Mouse (Mus musculus) cerebellum, adult 2 months (tissue): Measurements from ENCODE around the gene Wdr17. TPM values are rescaled to one million over a fixed set of nuclear protein-coding genes. Genes with fewer than 3 reads are reported as not detected.
"Not testable (repeated sequence)": the region's sequence is repeated elsewhere in the genome, so short reads cannot be mapped to it uniquely, and the experiment has no call there.

ENCODE experiments used
- DNase-seq, 2 experiments: peaks; one replicate each; pipeline ENCODE4 v3.0.0; 2021
- H3K27ac ChIP-seq: fragments of 200-500 bp; 2 replicates; pipeline ENCODE4 v1.5.1; 2012; ENCODE audit warnings: low read length, control low read depth, inconsistent platforms; ENCODE audit not compliant: insufficient read depth
- H3K27me3 ChIP-seq: fragments of 200-500 bp; 2 replicates; pipeline ENCODE4 v1.6.1; 2012; ENCODE audit warnings: inconsistent platforms, mild to moderate bottlenecking, low read length, moderate library complexity; ENCODE audit not compliant: control insufficient read depth, insufficient read depth
- H3K4me1 ChIP-seq: fragments of 200-500 bp; 2 replicates; pipeline ENCODE4 v1.6.1; 2011; ENCODE audit warnings: low read length; ENCODE audit not compliant: control insufficient read depth, insufficient read depth
- H3K4me3 ChIP-seq: fragments of 200-500 bp; replicated peaks from 2 replicates; pipeline ENCODE3; 2011; ENCODE audit warnings: mild to moderate bottlenecking, low read depth, low read length, control low read depth; ENCODE audit not compliant: insufficient read depth
- CTCF ChIP-seq: fragments of 200-500 bp; IDR thresholded peaks from 2 replicates; pipeline ENCODE4 v1.5.1; 2011; ENCODE audit warnings: low read depth, mild to moderate bottlenecking, control low read depth, low read length, moderate library complexity, borderline replicate concordance; ENCODE audit not compliant: insufficient read depth
- POLR2A ChIP-seq: fragments of 200-500 bp; IDR thresholded peaks from 2 replicates; pipeline ENCODE4 v1.6.1; 2011; ENCODE audit warnings: low read length, control low read depth, borderline replicate concordance; ENCODE audit not compliant: insufficient read depth
- WGBS: fragments of 180-500 bp; shearing (Covaris S2); methylation state at CpG from one replicate; pipeline ENCODE4 v1.1.7; 2018; 5-methylcytosine and 5-hydroxymethylcytosine counted together
- polyA plus RNA-seq: library from polyadenylated mRNA; depleted of rRNA; stranded (reverse); fragments of >200 nt; gene quantifications from 2 replicates; pipeline ENCODE4 v1.2.3, GENCODE M21; 2012

Wdr17 gene
- polyA plus RNA-seq, 1 experiment = 7.3 TPM

- DNase-seq = peak; percentile 92 to 95
- Histone ChIP-seq H3K27ac (no peak overlapping the region), H3K4me3 (peak overlapping the region; percentile 78), H3K4me1 (no peaks in the 10 kb centered on the region), H3K27me3 (no peaks in the 10 kb centered on the region)
- TF ChIP-seq CTCF = no peak
- 0 out of 2 replicates have a peak, but pooled peaks have one; percentile 23 for TF ChIP-seq POLR2A
- WGBS = 1% methylated on average over 23 of the region's 23 CpGs
Observed at GRCm38 (mm10) chr8:54723976-54724667, 162.9 kb downstream of the Wdr17 start.

- TF ChIP-seq CTCF = no peak
- no peak for TF ChIP-seq POLR2A
Observed at GRCm38 (mm10) chr8:54718515-54718914, 168.5 kb downstream of the Wdr17 start.

GRCm38 (mm10) chr8:54705743-54706142 lies 181.2 kb downstream of the Wdr17 start:
- Histone ChIP-seq H3K4me3 (no peak overlapping the region), H3K4me1 (no peaks in the 10 kb centered on the region), H3K27ac (no peak overlapping the region), H3K27me3 (no peaks in the 10 kb centered on the region)
- 42% methylated on average over 2 of the region's 2 CpGs for WGBS
- TF ChIP-seq POLR2A (no peak), CTCF (no peak)
- DNase-seq = no peak

More at GRCm38 (mm10) chr8:54718515-54718914, 168.5 kb downstream of the Wdr17 start:
- 79% methylated on average over 4 of the region's 4 CpGs for WGBS
- H3K4me3 ChIP-seq = no peak overlapping the region
- no peaks in the 10 kb centered on the region for H3K27me3 ChIP-seq
- no peaks in the 10 kb centered on the region for H3K4me1 ChIP-seq
- no peak overlapping the region for H3K27ac ChIP-seq
- DNase-seq = no peak

- no peak overlapping the region for H3K4me3 ChIP-seq
- no peaks in the 10 kb centered on the region for H3K27me3 ChIP-seq
- H3K27ac ChIP-seq = no peak overlapping the region
- H3K4me1 ChIP-seq = no peaks in the 10 kb centered on the region
- DNase-seq = no peak
- no peak for TF ChIP-seq CTCF
Observed at GRCm38 (mm10) chr8:54671806-54672205, 215.2 kb downstream of the Wdr17 start.

GRCm38 (mm10) chr8:54667756-54668155 lies 219.2 kb downstream of the Wdr17 start:
- TF ChIP-seq POLR2A (no peak), CTCF (no peak)
- WGBS = 83% methylated on average over 3 of the region's 3 CpGs
- no peaks in the 10 kb centered on the region for H3K4me1 ChIP-seq
- DNase-seq = no peak
- H3K27ac ChIP-seq = no peak overlapping the region
- H3K27me3 ChIP-seq = no peaks in the 10 kb centered on the region
- H3K4me3 ChIP-seq = no peak overlapping the region

- no peaks in the 10 kb centered on the region for H3K4me1 ChIP-seq
- peak; percentile 35 to 48 for DNase-seq
- WGBS = 34% methylated on average over 5 of the region's 5 CpGs
- H3K27ac ChIP-seq = no peak overlapping the region
- peak; percentile 65 for TF ChIP-seq CTCF
- no peak for TF ChIP-seq POLR2A
- H3K4me3 ChIP-seq = no peak overlapping the region
- H3K27me3 ChIP-seq = no peaks in the 10 kb centered on the region
Observed at GRCm38 (mm10) chr8:54660675-54661074, 226.3 kb downstream of the Wdr17 start.

GRCm38 (mm10) chr8:54659703-54660102 lies 227.3 kb downstream of the Wdr17 start:
- no peak for DNase-seq
- H3K4me3 ChIP-seq = no peak overlapping the region
- no peaks in the 10 kb centered on the region for H3K4me1 ChIP-seq
- no peaks in the 10 kb centered on the region for H3K27me3 ChIP-seq
- WGBS = 90% methylated on average over 2 of the region's 2 CpGs
- H3K27ac ChIP-seq = no peak overlapping the region
- TF ChIP-seq CTCF (no peak), POLR2A (no peak)

- no peaks in the 10 kb centered on the region for H3K4me1 ChIP-seq
- no peak overlapping the region for H3K27ac ChIP-seq
- DNase-seq = peak; percentile 46 to 58
- WGBS = 16% methylated on average over 4 of the region's 4 CpGs
- TF ChIP-seq CTCF (no peak), POLR2A (no peak)
- H3K27me3 ChIP-seq = no peaks in the 10 kb centered on the region
- no peak overlapping the region for H3K4me3 ChIP-seq
Observed at GRCm38 (mm10) chr8:54638634-54639033, 248.3 kb downstream of the Wdr17 start.

- 90% methylated on average over 17 of the region's 17 CpGs for WGBS
- not testable (repeated sequence) for H3K27me3 ChIP-seq, H3K4me1 ChIP-seq, H3K27ac ChIP-seq, DNase-seq, H3K4me3 ChIP-seq
Observed at GRCm38 (mm10) chr8:54616710-54617109, 270.3 kb downstream of the Wdr17 start.
